Mouse (Mus musculus) right cerebral cortex, postnatal 4 days (tissue): ENCODE results near the gene Fbh1.

Experiments used
- DNase-seq: peaks from one replicate; pipeline ENCODE4 v3.0.0-alpha.2; 2022

Gene Fbh1

GRCm38 (mm10) chr2:11777091-11778068, at the start of gene Fbh1, which contains the start of gene Ankrd16:
Gene Fbh1, minus strand, starts transcription at chr2:11777582.
Gene Ankrd16, plus strand, starts transcription at chr2:11777876.
- DNase-seq = peak; percentile 100

- DNase-seq = no peak
These were observed 24.0 kb upstream of the Fbh1 start for GRCm38 (mm10) chr2:11801299-11801930.

- no peak for DNase-seq
These were observed 20.6 kb upstream of the Fbh1 start for GRCm38 (mm10) chr2:11797930-11798364.

GRCm38 (mm10) chr2:11794668-11795067, 17.3 kb upstream of the Fbh1 start:
- DNase-seq = no peak

DNA sequence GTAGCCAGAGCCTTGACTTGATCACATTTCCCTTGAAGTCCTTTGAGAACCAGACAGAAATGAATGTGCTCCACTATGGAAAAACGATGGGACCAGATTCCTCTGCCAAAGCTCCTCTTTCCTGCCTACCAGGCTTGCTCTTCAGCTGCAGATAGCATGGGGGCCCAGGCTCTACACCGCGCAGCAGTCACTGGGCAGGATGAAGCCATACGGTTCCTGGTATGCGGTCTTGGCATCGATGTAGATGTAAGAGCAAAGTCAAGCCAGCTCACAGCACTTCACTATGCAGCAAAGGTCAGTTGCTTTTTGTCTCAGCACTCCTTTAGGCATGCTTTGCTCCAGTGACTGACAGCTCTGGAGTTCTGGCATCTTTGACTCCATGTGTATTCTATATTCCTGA, 6.8 kb upstream of the Fbh1 start:
- no peak for DNase-seq

DNA sequence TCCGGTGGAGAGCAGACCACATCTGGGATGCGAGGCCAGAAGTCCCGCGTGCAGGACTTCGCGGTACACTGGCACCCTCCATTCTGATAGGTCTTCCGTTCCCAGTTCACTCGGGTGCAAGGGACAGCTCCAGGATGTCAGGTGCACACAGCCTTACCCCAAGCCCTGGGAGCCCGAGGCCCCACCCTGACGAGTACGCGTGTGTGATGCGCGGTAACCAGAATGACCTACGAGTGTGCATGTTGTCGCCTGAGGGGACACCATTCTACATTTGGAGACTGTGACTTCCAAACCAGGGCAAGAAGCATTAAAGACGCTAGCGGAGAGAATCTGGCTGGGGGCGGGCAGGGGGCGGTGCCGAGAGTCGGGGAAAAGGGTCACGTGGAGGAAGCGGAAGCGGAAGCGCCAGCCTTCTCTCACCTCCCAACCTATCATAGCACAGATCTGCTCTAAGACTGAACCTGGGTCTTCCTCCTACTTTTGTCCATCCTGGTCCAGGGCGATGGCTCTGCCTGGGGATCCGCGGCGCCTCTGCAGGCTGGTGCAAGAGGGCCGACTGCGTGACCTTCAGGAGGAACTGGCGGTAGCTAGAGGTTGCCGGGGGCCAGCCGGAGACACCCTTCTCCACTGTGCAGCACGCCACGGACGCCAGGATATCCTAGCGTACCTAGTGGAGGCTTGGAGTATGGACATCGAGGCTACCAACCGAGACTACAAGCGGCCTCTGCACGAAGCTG, 873 bp upstream of the Fbh1 start:
- peak; percentile 86 for DNase-seq

GRCm38 (mm10) chr2:11776415-11776814, 967 bp downstream of the Fbh1 start:
- no peak for DNase-seq

DNA sequence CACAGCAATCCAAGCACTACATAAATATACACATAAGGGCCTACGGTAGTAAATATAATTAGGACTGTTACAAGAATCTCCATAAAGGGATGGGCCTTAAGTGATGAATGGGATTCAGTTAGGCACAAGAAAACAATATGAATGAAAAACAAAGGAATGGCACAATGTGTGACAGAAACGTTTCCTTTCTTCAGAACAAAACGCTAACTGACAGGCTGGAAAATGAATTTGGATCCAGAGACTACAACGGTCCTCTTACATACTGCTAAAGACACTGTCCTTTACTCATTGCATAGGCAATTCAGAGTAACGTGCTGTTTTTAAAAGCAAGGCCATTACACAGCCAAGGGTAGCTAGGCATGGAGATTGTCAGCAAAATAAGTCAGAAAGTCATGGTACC, 2.3 kb downstream of the Fbh1 start:
- no peak for DNase-seq

DNA sequence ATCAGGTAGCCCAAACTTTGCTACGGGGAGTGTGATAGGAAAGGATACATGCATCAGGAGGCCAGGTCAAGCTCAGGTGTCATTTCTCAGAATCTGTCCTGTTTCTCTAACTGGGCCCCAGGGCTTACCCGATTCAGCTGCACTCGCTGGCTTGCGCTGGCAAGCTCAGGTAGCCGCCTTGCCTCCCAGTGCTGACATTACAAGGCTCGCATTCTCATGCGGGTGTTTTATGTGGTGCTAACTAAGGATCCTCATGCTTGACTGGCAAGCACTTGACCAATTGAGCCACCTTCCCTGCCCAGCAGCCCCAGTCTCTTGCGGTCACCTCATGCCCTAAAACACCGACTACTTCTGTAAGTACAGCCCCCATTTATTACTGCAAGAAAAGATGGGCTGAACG, 3.0 kb downstream of the Fbh1 start:
- DNase-seq = no peak

- DNase-seq = no peak
These were observed 5.0 kb downstream of the Fbh1 start for GRCm38 (mm10) chr2:11772401-11772800.

GRCm38 (mm10) chr2:11771701-11772100, 5.7 kb downstream of the Fbh1 start:
- no peak for DNase-seq

- no peak for DNase-seq
These were observed 10.2 kb downstream of the Fbh1 start for GRCm38 (mm10) chr2:11767161-11767545.

- DNase-seq = no peak
These were observed 10.8 kb downstream of the Fbh1 start for GRCm38 (mm10) chr2:11766485-11767160.

GRCm38 (mm10) chr2:11765694-11766093, 11.7 kb downstream of the Fbh1 start:
- peak; percentile 11 for DNase-seq

DNA sequence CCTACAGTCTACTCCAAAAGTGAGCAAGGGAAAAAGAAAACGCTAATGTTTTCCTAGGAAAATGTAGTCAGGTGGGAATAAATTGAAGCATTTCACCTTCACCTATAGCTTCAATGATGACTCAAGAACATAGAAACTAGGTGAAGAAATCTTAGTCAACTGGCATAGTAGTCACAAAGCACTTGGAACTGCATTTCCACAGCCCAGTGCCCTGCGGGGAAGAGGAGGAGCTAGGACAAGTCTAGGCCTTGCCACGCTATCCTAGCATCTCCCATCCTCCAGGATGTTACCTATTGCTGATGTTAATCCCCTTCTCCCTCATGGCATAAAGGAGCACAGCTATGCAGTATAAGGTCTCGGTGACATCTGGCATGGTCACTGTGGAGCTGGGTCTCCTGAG, 14.8 kb downstream of the Fbh1 start:
- no peak for DNase-seq

- DNase-seq = no peak
These were observed 37.8 kb downstream of the Fbh1 start for GRCm38 (mm10) chr2:11739516-11740051.

DNA sequence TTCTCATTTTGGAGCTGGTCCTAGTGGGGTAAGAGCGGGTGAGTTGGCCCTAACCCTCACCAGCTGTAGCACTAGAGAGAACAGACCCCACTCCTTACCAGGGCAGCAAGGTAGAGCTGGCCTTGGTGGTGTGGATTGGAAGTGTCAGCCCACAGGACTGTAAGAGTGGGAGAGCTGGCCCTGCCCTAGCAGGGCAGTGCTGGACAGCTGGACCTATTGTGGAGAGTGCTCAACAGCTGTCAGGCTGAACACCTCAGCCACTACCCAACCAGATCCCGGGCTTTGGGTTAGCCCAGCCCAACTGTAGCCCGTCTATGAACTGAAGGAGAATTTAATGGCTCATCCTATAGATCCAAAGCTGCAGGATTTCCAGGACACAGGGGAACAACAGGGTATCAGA, 38.6 kb downstream of the Fbh1 start:
- no peak for DNase-seq

DNA sequence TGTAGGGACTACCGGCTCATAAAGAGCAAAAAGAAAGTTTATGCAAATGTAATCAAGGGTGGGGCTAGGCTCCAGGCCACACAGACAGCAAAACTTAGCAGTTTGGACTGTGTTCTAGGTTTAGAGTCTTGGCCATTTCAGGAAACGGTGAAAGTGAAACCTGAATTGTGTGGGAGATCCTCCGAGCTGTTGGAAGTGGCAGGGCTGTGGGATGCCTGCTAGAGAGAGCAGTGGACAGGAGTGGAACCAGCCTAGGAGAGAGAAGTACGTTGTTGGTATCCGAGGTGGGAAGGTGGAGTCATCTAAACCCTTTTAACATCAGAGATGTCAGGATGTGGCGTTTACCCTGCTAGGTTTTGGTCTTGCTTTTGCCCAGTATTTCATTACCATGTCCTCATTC, 41.5 kb downstream of the Fbh1 start:
- DNase-seq = no peak

DNA sequence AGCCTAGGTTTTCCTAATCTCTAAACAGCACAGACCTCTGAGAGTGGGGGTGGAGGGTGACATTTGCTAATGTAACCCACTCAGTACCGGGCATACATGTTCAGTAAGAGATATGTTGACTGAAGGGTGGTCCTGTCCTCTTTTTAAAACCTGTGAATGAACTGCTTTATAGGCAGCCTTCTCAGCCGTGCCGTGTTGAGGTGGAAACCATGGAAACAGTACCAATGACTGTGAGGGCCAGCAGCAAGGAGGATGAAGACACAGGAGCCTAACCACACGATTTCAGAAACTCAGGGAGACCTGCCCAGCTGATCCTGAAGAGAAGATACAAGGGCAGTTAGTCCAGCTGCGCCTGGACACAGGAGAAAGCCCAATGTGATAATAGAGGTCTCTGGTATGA, 44.4 kb downstream of the Fbh1 start:
- no peak for DNase-seq

DNA sequence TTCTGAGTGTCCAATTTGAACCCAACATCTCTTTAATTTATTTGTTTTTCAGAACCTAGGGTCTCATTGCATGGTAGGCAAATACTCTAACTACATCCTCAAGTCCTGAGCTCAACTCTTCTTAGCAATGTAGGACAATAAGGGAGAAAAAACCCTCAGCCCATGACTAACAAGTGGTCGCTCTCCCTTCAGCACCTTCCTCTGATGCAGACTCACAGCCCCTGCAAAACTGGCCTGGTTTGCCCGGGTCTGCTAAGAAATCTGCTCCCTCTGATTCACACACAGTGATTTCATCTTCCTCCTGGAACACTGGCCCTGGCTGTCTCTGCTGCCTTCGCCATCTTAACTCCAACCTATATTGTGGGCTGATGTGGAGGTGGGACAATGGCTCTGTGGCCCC, 48.3 kb downstream of the Fbh1 start:
- no peak for DNase-seq

GRCm38 (mm10) chr2:11727574-11727973, 49.8 kb downstream of the Fbh1 start:
- no peak for DNase-seq

- no peak for DNase-seq
These were observed 54.8 kb downstream of the Fbh1 start for GRCm38 (mm10) chr2:11722564-11722963.

GRCm38 (mm10) chr2:11718573-11718972, 58.8 kb downstream of the Fbh1 start:
- DNase-seq = no peak
